Comparison of ENCODE assay signal across 33 mouse cellular contexts in the genomic region with DNA sequence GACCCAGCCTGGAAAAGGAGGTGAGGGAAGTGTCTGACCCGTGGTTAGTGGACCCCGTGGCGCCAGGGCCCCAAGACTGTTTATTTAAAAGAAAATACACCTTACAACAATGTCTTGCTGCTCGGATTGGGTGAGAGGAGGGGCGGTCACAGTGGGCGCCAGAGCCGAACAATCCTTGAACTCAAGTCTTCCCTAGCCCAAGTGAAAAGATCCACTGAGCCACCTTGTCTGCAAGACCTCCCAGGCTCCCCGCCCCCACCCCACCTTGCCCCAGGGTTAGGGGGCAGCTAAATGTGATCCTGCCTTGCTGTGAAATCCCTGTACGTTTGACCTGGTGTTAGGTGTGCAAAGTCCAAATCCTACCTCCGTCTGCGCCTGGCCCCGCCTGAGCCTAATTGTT. TPM values are rescaled to one million over a fixed set of nuclear protein-coding genes. Genes with fewer than 3 reads are reported as not detected.
A peak's percentile ranks its signal among the peaks of the same experiment; 100 is the strongest.
DNase-seq lines count a peak whose midpoint lies in the region; ATAC-seq and TF ChIP-seq lines count a peak whose summit lies in the region.
"Had no signal": no experiment of that assay in that cellular context is flagged by ENCODE, and none has a peak within 500 bp of the region (broad histone marks: within the 10 kb centered on the region; RNA-seq: fewer than 3 reads in every experiment).

No protein-coding gene starts in this region.

- peaks cover 11% of the 10 kb centered on the region for H3K27me3 ChIP-seq in kidney, adult 2 months (replicated peaks; ENCODE audit: control insufficient read depth, insufficient read depth, low read length)
- H3K27me3 ChIP-seq in neural tube, embryonic 11.5 days (ENCODE audit: control insufficient read depth, insufficient read depth, low read length) = peaks cover 98% of the 10 kb centered on the region
- peaks cover 91% of the 10 kb centered on the region for H3K27me3 ChIP-seq in limb, embryonic 14.5 days (ENCODE audit: control insufficient read depth, insufficient read depth, low read length)
- H3K27me3 ChIP-seq in neural tube, embryonic 15.5 days (replicated peaks) = peaks cover 70% of the 10 kb centered on the region

- no peaks in the 10 kb centered on the region for H3K9me3 ChIP-seq in neural tube, embryonic 11.5 days (ENCODE audit: control insufficient read depth, low read length)
- H3K9me3 ChIP-seq in limb, embryonic 14.5 days (ENCODE audit: control insufficient read depth, low read length) = no peaks in the 10 kb centered on the region
- H3K9me3 ChIP-seq in neural tube, embryonic 15.5 days (replicated peaks) = no peaks in the 10 kb centered on the region
- H3K9me3 ChIP-seq: embryonic facial prominence, embryonic 12.5 days; G1E; hindbrain, embryonic 15.5 days; liver, embryonic 15.5 days; lung, embryonic 15.5 days; megakaryocyte, embryonic 14.5 days; midbrain, embryonic 13.5 days had no signal

- peak overlapping the region; percentile 39 for H3K4me2 ChIP-seq in neural tube, embryonic 11.5 days (ENCODE audit: low read depth)
- H3K4me2 ChIP-seq in limb, embryonic 14.5 days (replicated peaks; ENCODE audit: low read depth, low read length, severe bottlenecking) = peak overlapping the region; percentile 39
- peak overlapping the region; percentile 51 for H3K4me2 ChIP-seq in neural tube, embryonic 15.5 days
- H3K4me2 ChIP-seq: embryonic facial prominence, embryonic 12.5 days; heart, embryonic 11.5 days; hindbrain, embryonic 15.5 days; liver, embryonic 15.5 days; lung, embryonic 15.5 days; midbrain, embryonic 13.5 days had no signal

- H3K4me1 ChIP-seq in kidney, adult 2 months (ENCODE audit: control insufficient read depth, insufficient read depth, low read length) = no peaks in the 10 kb centered on the region; the same call in 1 of the 2 replicates
- H3K4me1 ChIP-seq in neural tube, embryonic 11.5 days (ENCODE audit: control insufficient read depth, insufficient read depth, low read length) = no peaks in the 10 kb centered on the region
- peaks cover 12% of the 10 kb centered on the region; the same call in 1 of the 2 replicates for H3K4me1 ChIP-seq in limb, embryonic 14.5 days (ENCODE audit: control insufficient read depth, insufficient read depth, low read length)
- peaks cover 15% of the 10 kb centered on the region for H3K4me1 ChIP-seq in neural tube, embryonic 15.5 days
- H3K4me1 ChIP-seq: hindbrain, embryonic 15.5 days; liver, embryonic 15.5 days; lung, embryonic 15.5 days; midbrain, embryonic 13.5 days had no signal

- no peak overlapping the region for H3K4me3 ChIP-seq in kidney, adult 2 months (ENCODE audit: insufficient read depth, low read depth, low read length)
- H3K4me3 ChIP-seq in neural tube, embryonic 11.5 days (ENCODE audit: low read depth, low read length) = peak overlapping the region; percentile 42
- H3K4me3 ChIP-seq in limb, embryonic 14.5 days (replicated peaks; ENCODE audit: low read length) = peak overlapping the region; percentile 44; the same call in 1 of the 2 replicates
- peak overlapping the region; percentile 43 for H3K4me3 ChIP-seq in neural tube, embryonic 15.5 days (replicated peaks)
- H3K4me3 ChIP-seq: embryonic facial prominence, embryonic 12.5 days; hindbrain, embryonic 15.5 days; liver, embryonic 15.5 days; lung, embryonic 15.5 days; megakaryocyte, embryonic 14.5 days; midbrain, embryonic 13.5 days had no signal

- 37% methylated on average over 12 of the region's 12 CpGs for WGBS in kidney, adult 2 months
- WGBS in neural tube, embryonic 11.5 days = 1% methylated on average over 12 of the region's 12 CpGs
- 8% methylated on average over 12 of the region's 12 CpGs for WGBS in limb, embryonic 14.5 days
- WGBS in neural tube, embryonic 15.5 days = 4% methylated on average over 12 of the region's 12 CpGs

- no peak for TF ChIP-seq POLR2A in kidney, adult 2 months (IDR thresholded peaks at IDR 0.05; ENCODE audit: low read depth, low read length)
- TF ChIP-seq POLR2A in limb, embryonic 14.5 days (IDR thresholded peaks at IDR 0.05; ENCODE audit: borderline replicate concordance, extremely low read depth, insufficient read depth, insufficient read length) = no peak

- DNase-seq in kidney, adult 2 months = peak; percentile 33
- no peak for DNase-seq in kidney, adult 8-10 months
- DNase-seq in neural tube, embryonic 11.5 days (ENCODE audit: low spot score) = no peak
- no peak for DNase-seq in neural tube, embryonic 10.5 days (ENCODE audit: extremely low spot score, low spot score)
- no peak for DNase-seq in limb, embryonic 14.5 days (ENCODE audit: low spot score)
- no peak for DNase-seq in layer of hippocampus, adult 8-10 months (ENCODE audit: low spot score in 2 of 2)
- no peak for DNase-seq in frontal cortex, postnatal 36 days (ENCODE audit: low spot score in 2 of 2)
- DNase-seq: adrenal gland, adult 8-10 months; cerebellum, adult 18-20 months; cerebellum, postnatal 14 days; heart, adult 11 months; liver; lung, postnatal 36 days; right cerebral cortex, postnatal 14 days; thymus, adult 18-20 months; thymus, postnatal 36 days had no signal

- no peak for ATAC-seq in neural tube, embryonic 11.5 days (ENCODE audit: insufficient read depth, low FRiP score, low TSS enrichment)
- ATAC-seq in limb, embryonic 14.5 days (ENCODE audit: low FRiP score, low read depth) = no peak
- ATAC-seq in neural tube, embryonic 15.5 days (ENCODE audit: low FRiP score) = no peak
- ATAC-seq: midbrain, embryonic 13.5 days had no signal

- H3K36me3 ChIP-seq in kidney, adult 2 months (ENCODE audit: control insufficient read depth, insufficient read depth, low read length) = no peaks in the 10 kb centered on the region
- no peaks in the 10 kb centered on the region for H3K36me3 ChIP-seq in neural tube, embryonic 11.5 days (ENCODE audit: control insufficient read depth, insufficient read depth, low read length)
- H3K36me3 ChIP-seq in limb, embryonic 14.5 days (ENCODE audit: control insufficient read depth, insufficient read depth, low read length) = no peaks in the 10 kb centered on the region
- H3K36me3 ChIP-seq in neural tube, embryonic 15.5 days = no peaks in the 10 kb centered on the region
- H3K36me3 ChIP-seq: embryonic facial prominence, embryonic 12.5 days; G1E; hindbrain, embryonic 15.5 days; liver, embryonic 15.5 days; lung, embryonic 15.5 days; midbrain, embryonic 13.5 days had no signal

- no peak for TF ChIP-seq CTCF in kidney, adult 2 months (conservative IDR thresholded peaks at IDR 0.05; ENCODE audit: insufficient read depth, insufficient read length, low read depth, low read length)

- no peak overlapping the region for H3K27ac ChIP-seq in kidney, adult 2 months (ENCODE audit: insufficient read depth, low read depth, low read length)
- no peak overlapping the region for H3K27ac ChIP-seq in neural tube, embryonic 11.5 days (ENCODE audit: low read depth, low read length)
- no peak overlapping the region for H3K27ac ChIP-seq in limb, embryonic 14.5 days (replicated peaks; ENCODE audit: low read depth, low read length)
- H3K27ac ChIP-seq in neural tube, embryonic 15.5 days (replicated peaks) = peak overlapping the region; percentile 77; the same call in 1 of the 2 replicates
- H3K27ac ChIP-seq: embryonic facial prominence, embryonic 12.5 days; hindbrain, embryonic 15.5 days; liver, embryonic 15.5 days; lung, embryonic 15.5 days; midbrain, embryonic 13.5 days had no signal

- H3K9ac ChIP-seq in neural tube, embryonic 11.5 days (ENCODE audit: low read length) = peak overlapping the region; percentile 70
- H3K9ac ChIP-seq in limb, embryonic 14.5 days (ENCODE audit: low read depth, low read length, severe bottlenecking) = peak overlapping the region; percentile 70; the same call in 1 of the 2 replicates
- H3K9ac ChIP-seq in neural tube, embryonic 15.5 days (replicated peaks) = peak overlapping the region; percentile 8; the same call in 1 of the 2 replicates
- H3K9ac ChIP-seq: embryonic facial prominence, embryonic 12.5 days; hindbrain, embryonic 15.5 days; liver, embryonic 15.5 days; lung, embryonic 15.5 days; midbrain, embryonic 13.5 days had no signal

RNA-seq across cellular contexts. Expression of a gene that starts 2.7 kb away (rescaled TPM):
- polyA plus RNA-seq in kidney, adult 2 months (2012; rRNA removed) = 0.25 and 0.30 TPM in 2 replicates
- 1.9 and 2.0 TPM in 2 replicates for polyA plus RNA-seq in neural tube, embryonic 11.5 days (2014; fragmentation: Nextera tagmentation; extraction: Ambion mirVana)
- polyA plus RNA-seq in limb, embryonic 14.5 days (2012; rRNA removed) = 7.4 and 7.6 TPM in 2 replicates
- polyA plus RNA-seq in limb, embryonic 14.5 days (2014; fragmentation: Nextera tagmentation; extraction: Ambion mirVana) = 1.4 TPM in 2 replicates
- polyA plus RNA-seq in neural tube, embryonic 15.5 days (2015; fragmentation: Nextera tagmentation; extraction: Ambion mirVana) = 2.1 and 5.6 TPM in 2 replicates
- total RNA-seq in layer of hippocampus, adult 8-10 months (2022) = not detected
- total RNA-seq: adrenal gland, adult 8-10 months; hematopoietic stem cell, adult 5-6 weeks; layer of hippocampus, postnatal 25 days had no signal
- polyA plus RNA-seq: embryonic facial prominence, embryonic 12.5 days; forebrain, embryonic 11.5 days; G1E; heart, embryonic 11.5 days; heart, postnatal 0 days; hindbrain, embryonic 15.5 days; large intestine, adult 2 months; liver, embryonic 15.5 days; lung, embryonic 15.5 days; midbrain, embryonic 13.5 days; spleen, adult 2 months had no signal

RNA-seq across cellular contexts. Expression of a gene that starts 9.7 kb away (rescaled TPM):
- 16.4 and 16.7 TPM in 2 replicates for polyA plus RNA-seq in kidney, adult 2 months (2012; rRNA removed)
- polyA plus RNA-seq in neural tube, embryonic 11.5 days (2014; fragmentation: Nextera tagmentation; extraction: Ambion mirVana) = 58.3 and 60.4 TPM in 2 replicates
- 9.7 and 14.3 TPM in 2 replicates for polyA plus RNA-seq in limb, embryonic 14.5 days (2012; rRNA removed)
- 5.8 and 6.0 TPM in 2 replicates for polyA plus RNA-seq in limb, embryonic 14.5 days (2014; fragmentation: Nextera tagmentation; extraction: Ambion mirVana)
- 51.3 and 71.0 TPM in 2 replicates for polyA plus RNA-seq in neural tube, embryonic 15.5 days (2015; fragmentation: Nextera tagmentation; extraction: Ambion mirVana)
- total RNA-seq in layer of hippocampus, adult 8-10 months (2022) = not detected
- total RNA-seq: hematopoietic stem cell, adult 5-6 weeks; layer of hippocampus, postnatal 25 days had no signal
- polyA plus RNA-seq: embryonic facial prominence, embryonic 12.5 days; forebrain, embryonic 11.5 days; heart, postnatal 0 days; hindbrain, embryonic 15.5 days; liver, embryonic 15.5 days; lung, embryonic 15.5 days; midbrain, embryonic 13.5 days; spleen, adult 2 months had no signal

RNA-seq across cellular contexts. Expression of a gene that starts 10.3 kb away (rescaled TPM):
- 4.0 and 4.1 TPM in 2 replicates for polyA plus RNA-seq in kidney, adult 2 months (2012; rRNA removed)
- polyA plus RNA-seq in neural tube, embryonic 11.5 days (2014; fragmentation: Nextera tagmentation; extraction: Ambion mirVana) = 36.3 and 37.3 TPM in 2 replicates
- 7.6 and 9.0 TPM in 2 replicates for polyA plus RNA-seq in limb, embryonic 14.5 days (2012; rRNA removed)
- polyA plus RNA-seq in limb, embryonic 14.5 days (2014; fragmentation: Nextera tagmentation; extraction: Ambion mirVana) = 2.6 and 3.5 TPM in 2 replicates
- polyA plus RNA-seq in neural tube, embryonic 15.5 days (2015; fragmentation: Nextera tagmentation; extraction: Ambion mirVana) = 14.6 and 20.7 TPM in 2 replicates
- not detected for total RNA-seq in layer of hippocampus, adult 8-10 months (2022)
- total RNA-seq: hematopoietic stem cell, adult 5-6 weeks; layer of hippocampus, postnatal 25 days had no signal
- polyA plus RNA-seq: forebrain, embryonic 11.5 days; heart, postnatal 0 days had no signal

RNA-seq across cellular contexts. Expression of a gene that starts 19.3 kb away (rescaled TPM):
- polyA plus RNA-seq in kidney, adult 2 months (2012; rRNA removed) = 5.5 and 7.3 TPM in 2 replicates
- polyA plus RNA-seq in neural tube, embryonic 11.5 days (2014; fragmentation: Nextera tagmentation; extraction: Ambion mirVana) = 36.1 and 40.0 TPM in 2 replicates
- 2.1 TPM in 2 replicates for polyA plus RNA-seq in limb, embryonic 14.5 days (2012; rRNA removed)
- 1.1 and 1.3 TPM in 2 replicates for polyA plus RNA-seq in limb, embryonic 14.5 days (2014; fragmentation: Nextera tagmentation; extraction: Ambion mirVana)
- polyA plus RNA-seq in neural tube, embryonic 15.5 days (2015; fragmentation: Nextera tagmentation; extraction: Ambion mirVana) = 19.7 and 30.9 TPM in 2 replicates
- not detected for total RNA-seq in layer of hippocampus, adult 8-10 months (2022)
- total RNA-seq: hematopoietic stem cell, adult 5-6 weeks; layer of hippocampus, postnatal 25 days had no signal
- polyA plus RNA-seq: embryonic facial prominence, embryonic 12.5 days; forebrain, embryonic 11.5 days; heart, embryonic 11.5 days; heart, postnatal 0 days; liver, embryonic 15.5 days; lung, embryonic 15.5 days; midbrain, embryonic 13.5 days; spleen, adult 2 months had no signal

RNA-seq across cellular contexts. Expression of a gene that starts 20.3 kb away (rescaled TPM):
- polyA plus RNA-seq in kidney, adult 2 months (2012; rRNA removed) = not detected in 2 replicates
- 3.0 and 4.6 TPM in 2 replicates for polyA plus RNA-seq in neural tube, embryonic 11.5 days (2014; fragmentation: Nextera tagmentation; extraction: Ambion mirVana)
- polyA plus RNA-seq in limb, embryonic 14.5 days (2012; rRNA removed) = 3.6 and 4.5 TPM in 2 replicates
- 4.0 and 4.2 TPM in 2 replicates for polyA plus RNA-seq in limb, embryonic 14.5 days (2014; fragmentation: Nextera tagmentation; extraction: Ambion mirVana)
- polyA plus RNA-seq in neural tube, embryonic 15.5 days (2015; fragmentation: Nextera tagmentation; extraction: Ambion mirVana) = 12.7 and 19.7 TPM in 2 replicates
- total RNA-seq in layer of hippocampus, adult 8-10 months (2022) = not detected
- total RNA-seq: adrenal gland, adult 8-10 months; G1E; gastrocnemius, adult 18-20 months; hematopoietic stem cell, adult 5-6 weeks; layer of hippocampus, postnatal 25 days had no signal
- polyA plus RNA-seq: embryonic facial prominence, embryonic 12.5 days; forebrain, embryonic 11.5 days; G1E; heart, embryonic 11.5 days; heart, postnatal 0 days; hindbrain, embryonic 15.5 days; intestine, embryonic 14.5 days; large intestine, adult 2 months; liver, embryonic 15.5 days; lung, embryonic 15.5 days; midbrain, embryonic 13.5 days; spleen, adult 2 months had no signal

Comparison
In these comparisons a context has a peak if more than half of its experiments do, and no peak if none do; other contexts are left out.
1. H3K9ac ChIP-seq: peak in every context shown above with its lines; median percentile 70 in neural tube, embryonic 11.5 days; 70 in limb, embryonic 14.5 days; 8 in neural tube, embryonic 15.5 days.